Mouse (Mus musculus) cortical plate, adult 2 months (tissue): Measurements from ENCODE around the gene Ak5. TPM values are rescaled to one million over a fixed set of nuclear protein-coding genes. Genes with fewer than 3 reads are reported as not detected.

ENCODE experiments used
- H3K27ac ChIP-seq: fragments of 200-500 bp; 2 replicates; pipeline ENCODE4 v1.5.1; 2012; ENCODE audit warnings: low read length, control low read depth, inconsistent platforms; ENCODE audit not compliant: insufficient read depth
- H3K4me1 ChIP-seq: fragments of 200-500 bp; 2 replicates; pipeline ENCODE4 v1.6.1; 2011; ENCODE audit warnings: low read length; ENCODE audit not compliant: control insufficient read depth, insufficient read depth
- H3K4me3 ChIP-seq: fragments of 200-500 bp; 2 replicates; pipeline ENCODE4 v1.5.1; 2011; ENCODE audit warnings: mild to moderate bottlenecking, low read length, control low read depth; ENCODE audit not compliant: insufficient read depth
- CTCF ChIP-seq: fragments of 200-500 bp; IDR thresholded peaks from 2 replicates; pipeline ENCODE4 v1.5.1; 2011; ENCODE audit warnings: mild to moderate bottlenecking, control low read depth, low read length; ENCODE audit not compliant: insufficient read depth; ENCODE audit errors: extremely low read depth
- POLR2A ChIP-seq: fragments of 200-500 bp; IDR thresholded peaks from 2 replicates; pipeline ENCODE4 v1.6.1; 2011; ENCODE audit warnings: mild to moderate bottlenecking, low read length, control low read depth; ENCODE audit not compliant: insufficient read depth; ENCODE audit errors: extremely low read depth
- polyA plus RNA-seq: library from polyadenylated mRNA; depleted of rRNA; stranded (reverse); fragments of >200 nt; gene quantifications from 2 replicates; pipeline ENCODE4 v1.2.3, GENCODE M21; 2012

Gene Ak5
- polyA plus RNA-seq, 1 experiment = 53.8 TPM

GRCm38 (mm10) chr3:152492241-152492640, 175.9 kb downstream of the Ak5 start:
- no peak overlapping the region for H3K4me3 ChIP-seq
- H3K27ac ChIP-seq = no peak overlapping the region
- 0 out of 2 replicates have a peak, but pooled peaks cover 2% of the 10 kb centered on the region for H3K4me1 ChIP-seq
- TF ChIP-seq POLR2A (no peak), CTCF (no peak)

DNA sequence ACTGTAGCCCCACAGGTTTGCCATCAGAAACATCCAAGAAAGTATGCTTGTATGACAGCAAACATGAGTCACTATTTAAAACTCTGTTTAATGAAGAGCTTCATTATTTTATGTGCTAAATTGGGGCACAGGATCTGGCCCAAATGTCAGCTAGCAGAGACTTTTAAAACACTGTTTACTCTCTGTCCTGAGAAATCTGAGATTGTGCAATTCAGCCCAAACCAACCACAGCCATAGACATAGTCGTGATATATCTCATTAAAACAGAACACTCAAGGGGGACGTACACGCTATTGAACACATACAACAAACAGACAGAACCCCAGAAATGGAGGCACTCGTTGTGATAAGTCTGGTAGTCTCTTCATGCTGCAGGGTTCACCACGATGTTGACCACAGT, 177.7 kb downstream of the Ak5 start:
- TF ChIP-seq POLR2A (no peak), CTCF (no peak)
- no peaks in the 10 kb centered on the region for H3K4me1 ChIP-seq
- H3K27ac ChIP-seq = no peak overlapping the region
- H3K4me3 ChIP-seq = no peak overlapping the region

GRCm38 (mm10) chr3:152488964-152489363, 179.2 kb downstream of the Ak5 start:
- H3K4me1 ChIP-seq = peaks cover 4% of the 10 kb centered on the region

DNA sequence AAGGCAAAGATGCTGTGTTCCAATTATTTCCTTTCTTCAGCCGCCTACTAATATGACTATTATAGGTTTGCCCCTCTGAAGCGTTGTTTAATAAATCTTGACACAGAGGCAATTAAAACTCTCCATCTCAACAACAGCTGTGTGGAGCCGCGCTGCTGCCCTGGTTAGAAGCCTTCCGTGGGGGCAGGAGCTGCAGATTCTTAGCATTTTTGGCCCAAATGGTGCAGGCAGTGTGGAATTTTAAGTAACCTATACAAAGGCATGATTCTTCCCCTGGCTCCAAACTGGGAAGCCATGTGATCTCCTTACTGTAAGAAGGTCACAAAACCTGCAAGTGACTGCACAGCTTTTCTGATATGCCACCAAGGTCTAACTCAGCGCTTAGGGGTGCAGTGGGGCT, 184.0 kb downstream of the Ak5 start:
- Histone ChIP-seq H3K4me3 (no peak overlapping the region), H3K27ac (no peak overlapping the region), H3K4me1 (peaks cover 6% of the 10 kb centered on the region)
- no peak for TF ChIP-seq POLR2A
- no peak for TF ChIP-seq CTCF

More at GRCm38 (mm10) chr3:152488964-152489363, 179.2 kb downstream of the Ak5 start:
- no peak for TF ChIP-seq CTCF
- no peak for TF ChIP-seq POLR2A
- no peak overlapping the region for H3K4me3 ChIP-seq
- no peak overlapping the region for H3K27ac ChIP-seq

DNA sequence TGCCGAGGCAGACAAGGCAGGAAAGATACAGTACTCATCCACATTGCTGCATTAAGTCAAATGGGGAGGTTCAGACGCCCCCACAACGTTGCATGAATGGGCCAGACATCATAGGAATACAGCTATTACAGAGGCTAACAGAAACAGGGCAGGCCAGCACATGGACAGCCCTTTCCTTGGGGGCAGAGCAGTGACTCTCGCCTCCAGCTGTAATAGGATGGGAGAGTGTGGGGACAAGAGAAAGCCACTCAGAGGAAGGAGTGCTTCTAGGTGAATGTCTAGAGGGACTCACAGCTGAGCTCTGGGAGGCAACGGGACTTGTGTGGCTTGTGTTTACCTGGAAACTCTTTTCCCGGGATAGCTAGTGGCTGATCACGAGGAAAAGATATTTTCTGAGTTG, 184.4 kb downstream of the Ak5 start:
- Histone ChIP-seq H3K27ac (no peak overlapping the region), H3K4me3 (no peak overlapping the region)
- TF ChIP-seq CTCF (no peak), POLR2A (no peak)

DNA sequence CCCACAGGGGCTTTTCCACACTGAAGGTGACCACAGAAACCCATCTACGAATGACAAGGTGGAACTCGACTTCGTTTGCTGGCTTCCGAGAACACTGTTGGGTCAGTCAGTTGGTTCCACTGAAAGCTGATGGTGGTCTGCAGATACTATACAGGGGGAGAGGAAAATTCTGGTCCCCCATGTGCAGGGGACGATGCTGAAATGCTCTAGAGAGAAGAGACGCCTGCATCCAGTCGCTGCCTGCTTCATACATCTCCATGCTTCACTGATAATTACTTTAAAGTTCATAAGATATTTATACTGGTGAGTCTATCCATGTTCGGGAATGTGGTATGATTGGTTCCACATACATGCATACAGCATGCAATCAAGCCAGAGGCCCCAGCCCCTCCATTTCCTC, 186.0 kb downstream of the Ak5 start:
- TF ChIP-seq POLR2A (no peak), CTCF (no peak)
- peaks cover 6% of the 10 kb centered on the region for H3K4me1 ChIP-seq
- no peak overlapping the region for H3K4me3 ChIP-seq
- H3K27ac ChIP-seq = no peak overlapping the region

More for the DNA sequence above, 184.4 kb downstream of the Ak5 start:
- H3K4me1 ChIP-seq = peaks cover 6% of the 10 kb centered on the region

DNA sequence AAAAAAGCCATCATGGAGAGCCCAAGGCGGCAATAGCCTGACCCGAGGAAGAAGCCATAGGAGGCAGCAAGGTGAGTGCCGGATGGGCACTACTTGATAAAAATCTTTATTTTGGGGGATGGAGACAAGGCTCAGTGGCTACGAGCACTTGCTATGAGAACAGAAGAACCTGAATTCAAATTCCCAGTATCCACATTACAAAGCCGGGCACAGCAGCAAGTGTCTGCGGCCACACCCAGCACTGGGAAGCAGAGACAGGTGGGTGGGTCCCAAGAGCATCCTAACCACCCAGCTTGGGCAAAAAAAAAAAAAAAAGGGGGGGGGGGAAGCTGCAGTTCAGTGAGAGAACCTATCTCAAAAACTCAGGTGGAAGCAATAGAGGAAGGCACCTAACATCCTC, 187.8 kb downstream of the Ak5 start:
- TF ChIP-seq CTCF (no peak), POLR2A (no peak)

GRCm38 (mm10) chr3:152478599-152479435, 189.3 kb downstream of the Ak5 start:
- TF ChIP-seq CTCF = no peak
- no peak for TF ChIP-seq POLR2A
- H3K27ac ChIP-seq = no peak overlapping the region
- H3K4me3 ChIP-seq = peak overlapping the region; percentile 14; the same call in 1 of the 2 replicates
- H3K4me1 ChIP-seq = peaks cover 2% of the 10 kb centered on the region

More for the DNA sequence above, 187.8 kb downstream of the Ak5 start:
- Histone ChIP-seq H3K27ac (no peak overlapping the region), H3K4me3 (no peak overlapping the region), H3K4me1 (peaks cover 6% of the 10 kb centered on the region)

- TF ChIP-seq CTCF (peak; percentile 47), POLR2A (no peak)
- Histone ChIP-seq H3K27ac (no peak overlapping the region), H3K4me1 (no peaks in the 10 kb centered on the region; the same call in 1 of the 2 replicates)
These were observed 190.2 kb downstream of the Ak5 start for GRCm38 (mm10) chr3:152477796-152478527.

More at GRCm38 (mm10) chr3:152477796-152478527, 190.2 kb downstream of the Ak5 start:
- H3K4me3 ChIP-seq = no peak overlapping the region; the same call in 1 of the 2 replicates
